10 mouse cellular contexts compared by ENCODE assay signal in genomic region chr13:58232611-58233010, GRCm38 (mm10). TPM values are rescaled to one million over a fixed set of nuclear protein-coding genes. Genes with fewer than 3 reads are reported as not detected.
DNase-seq lines count a peak whose midpoint lies in the region; ATAC-seq and TF ChIP-seq lines count a peak whose summit lies in the region.
"Had no signal": no experiment of that assay in that cellular context is flagged by ENCODE, and none has a peak within 500 bp of the region (broad histone marks: within the 10 kb centered on the region; RNA-seq: fewer than 3 reads in every experiment).

No protein-coding gene starts in this region.

- peak; percentile 24 for DNase-seq in forebrain, postnatal 0 days
- peak; percentile 25 for DNase-seq in 3T3-L1 (ENCODE audit: low read depth, low spot score)
- DNase-seq in adrenal gland, adult 8-10 months: peak; percentile 47
- peak; percentile 37 for DNase-seq in embryonic facial prominence, embryonic 10.5 days (ENCODE audit: low spot score)
- peak; percentile 54 to 72 for DNase-seq in kidney, adult 8-10 months
- DNase-seq in lung, postnatal 25 days (ENCODE audit: low spot score): peak; percentile 64
- peak; percentile 55 for DNase-seq in thymus, postnatal 14 days

- H3K9me3 ChIP-seq in forebrain, postnatal 0 days (ENCODE audit: low read length): no peaks in the 10 kb centered on the region
- no peaks in the 10 kb centered on the region for H3K9me3 ChIP-seq in forebrain, embryonic 15.5 days
- H3K9me3 ChIP-seq in embryonic facial prominence, embryonic 10.5 days: no peaks in the 10 kb centered on the region
- H3K9me3 ChIP-seq: heart, embryonic 15.5 days had no signal

- 48% methylated on average over 5 of the region's 5 CpGs for WGBS in forebrain, postnatal 0 days
- WGBS in forebrain, embryonic 15.5 days: 48% methylated on average over 5 of the region's 5 CpGs
- WGBS in embryonic facial prominence, embryonic 10.5 days: 44% methylated on average over 5 of the region's 5 CpGs

- ATAC-seq in forebrain, postnatal 0 days: no peak
- no peak for ATAC-seq in forebrain, embryonic 15.5 days (replicated peaks)

- H3K4me2 ChIP-seq in forebrain, postnatal 0 days (ENCODE audit: low read depth): no peak overlapping the region
- no peak overlapping the region for H3K4me2 ChIP-seq in forebrain, embryonic 15.5 days (replicated peaks)
- H3K4me2 ChIP-seq: heart, embryonic 15.5 days had no signal

- H3K4me3 ChIP-seq in forebrain, postnatal 0 days (ENCODE audit: low read depth, low read length): no peak overlapping the region
- no peak overlapping the region for H3K4me3 ChIP-seq in forebrain, embryonic 15.5 days
- no peak overlapping the region for H3K4me3 ChIP-seq in embryonic facial prominence, embryonic 10.5 days
- H3K4me3 ChIP-seq: heart, embryonic 15.5 days; myocyte had no signal

- H3K4me1 ChIP-seq in forebrain, postnatal 0 days (ENCODE audit: insufficient read depth): no peaks in the 10 kb centered on the region
- H3K4me1 ChIP-seq in forebrain, embryonic 15.5 days: no peaks in the 10 kb centered on the region
- no peaks in the 10 kb centered on the region for H3K4me1 ChIP-seq in embryonic facial prominence, embryonic 10.5 days
- H3K4me1 ChIP-seq: heart, embryonic 15.5 days had no signal

- H3K9ac ChIP-seq in forebrain, postnatal 0 days: no peak overlapping the region
- H3K9ac ChIP-seq in forebrain, embryonic 15.5 days (replicated peaks): no peak overlapping the region
- H3K9ac ChIP-seq: heart, embryonic 15.5 days had no signal

- H3K27me3 ChIP-seq in forebrain, postnatal 0 days (ENCODE audit: insufficient read depth, low read length): no peaks in the 10 kb centered on the region
- no peaks in the 10 kb centered on the region for H3K27me3 ChIP-seq in forebrain, embryonic 15.5 days
- H3K27me3 ChIP-seq in embryonic facial prominence, embryonic 10.5 days (replicated peaks; ENCODE audit: low read depth, poor library complexity, severe bottlenecking): no peaks in the 10 kb centered on the region
- H3K27me3 ChIP-seq: heart, embryonic 15.5 days had no signal

- peak; percentile 58 for TF ChIP-seq CTCF in forebrain, postnatal 0 days (IDR thresholded peaks at IDR 0.05; ENCODE audit: low read depth)

- no peak overlapping the region for H3K27ac ChIP-seq in forebrain, postnatal 0 days (ENCODE audit: low read depth, low read length)
- H3K27ac ChIP-seq in forebrain, embryonic 15.5 days (replicated peaks): no peak overlapping the region
- no peak overlapping the region for H3K27ac ChIP-seq in embryonic facial prominence, embryonic 10.5 days (replicated peaks)
- H3K27ac ChIP-seq: heart, embryonic 15.5 days had no signal

- peaks cover 7% of the 10 kb centered on the region; the same call in 1 of the 2 replicates for H3K36me3 ChIP-seq in forebrain, postnatal 0 days (ENCODE audit: insufficient read depth)
- 0 out of 2 replicates have a peak, but pooled peaks cover 3% of the 10 kb centered on the region for H3K36me3 ChIP-seq in forebrain, embryonic 15.5 days
- peaks cover 11% of the 10 kb centered on the region; the same call in 1 of the 2 replicates for H3K36me3 ChIP-seq in embryonic facial prominence, embryonic 10.5 days (replicated peaks)

RNA-seq across cellular contexts. Expression of gene Ubqln1, which starts 17.2 kb away (rescaled TPM):
- total RNA-seq in forebrain, postnatal 0 days (2014; rRNA removed): 125 and 172 TPM in 2 replicates
- polyA plus RNA-seq in forebrain, postnatal 0 days (2015; fragmentation: Nextera tagmentation; extraction: Ambion mirVana): 85.9 and 118 TPM in 2 replicates
- polyA plus RNA-seq in forebrain, embryonic 15.5 days (2015; fragmentation: Nextera tagmentation; extraction: Ambion mirVana): 153 TPM in 2 replicates
- total RNA-seq in adrenal gland, adult 8-10 months (2022): 100 to 1,000 TPM in 3 of 4 experiments, 10 to 100 TPM in 1; 97.7 to 135 (median 106) TPM
- polyA plus RNA-seq in embryonic facial prominence, embryonic 10.5 days (2016; fragmentation: Nextera tagmentation; extraction: Ambion mirVana): 135 and 144 TPM in 2 replicates

RNA-seq across cellular contexts. Expression of gene Gkap1, which starts 42.9 kb away (rescaled TPM):
- 21.0 and 26.3 TPM in 2 replicates for total RNA-seq in forebrain, postnatal 0 days (2014; rRNA removed)
- 26.1 and 27.4 TPM in 2 replicates for polyA plus RNA-seq in forebrain, postnatal 0 days (2015; fragmentation: Nextera tagmentation; extraction: Ambion mirVana)
- polyA plus RNA-seq in forebrain, embryonic 15.5 days (2015; fragmentation: Nextera tagmentation; extraction: Ambion mirVana): 23.8 and 30.3 TPM in 2 replicates
- 10 to 100 TPM; 44.8 to 74.5 (median 52.1) TPM for total RNA-seq in adrenal gland, adult 8-10 months (2022)
- polyA plus RNA-seq in embryonic facial prominence, embryonic 10.5 days (2016; fragmentation: Nextera tagmentation; extraction: Ambion mirVana): 17.5 and 18.4 TPM in 2 replicates
